Mouse (Mus musculus) embryonic facial prominence, embryonic 11.5 days (tissue): ENCODE data around the gene Suox. TPM values are rescaled to one million over a fixed set of nuclear protein-coding genes. Genes with fewer than 3 reads are reported as not detected.

Source experiments
- ATAC-seq: fragments of 200-750 bp; cut with Nextera tagmentation; replicated peaks from 2 replicates; pipeline ENCODE4 v1.8.0; 2017; ENCODE audit warnings: low read depth; ENCODE audit not compliant: insufficient number of reproducible peaks, low FRiP score, low TSS enrichment
- DNase-seq: peaks from one replicate; pipeline ENCODE4 v3.0.0-alpha.2; 2015; ENCODE audit warnings: low spot score
- H3K27ac ChIP-seq: fragments of 300-500 bp; sonication (generic); replicated peaks from 2 replicates; pipeline ENCODE4 v1.5.1; 2014; ENCODE audit warnings: mild to moderate bottlenecking, low read depth, low read length, control low read depth
- H3K27me3 ChIP-seq: fragments of 300-500 bp; sonication (generic); 2 replicates; pipeline ENCODE4 v1.6.1; 2014; ENCODE audit warnings: mild to moderate bottlenecking, low read length, moderate library complexity, mixed read lengths; ENCODE audit not compliant: control insufficient read depth, insufficient read depth
- H3K36me3 ChIP-seq: fragments of 300-500 bp; sonication (generic); replicated peaks from 2 replicates; pipeline ENCODE4 v1.6.1; 2014; ENCODE audit warnings: low read depth, mild to moderate bottlenecking, low read length, moderate library complexity, mixed read lengths; ENCODE audit not compliant: control insufficient read depth, insufficient read depth
- H3K4me1 ChIP-seq: fragments of 300-500 bp; sonication (generic); 2 replicates; pipeline ENCODE4 v1.6.1; 2014; ENCODE audit warnings: low read length, mixed read lengths; ENCODE audit not compliant: control insufficient read depth, insufficient read depth
- H3K4me2 ChIP-seq: fragments of 300-500 bp; sonication (generic); 2 replicates; pipeline ENCODE4 v1.6.1; 2014; ENCODE audit warnings: low read depth, mild to moderate bottlenecking, control low read depth, low read length, moderate library complexity
- H3K4me3 ChIP-seq: fragments of 300-500 bp; sonication (generic); 2 replicates; pipeline ENCODE4 v1.5.1; 2014; ENCODE audit warnings: low read depth, low read length, control low read depth
- H3K9ac ChIP-seq: fragments of 300-500 bp; sonication (generic); replicated peaks from 2 replicates; pipeline ENCODE4 v1.6.1; 2014; ENCODE audit warnings: mild to moderate bottlenecking, control low read depth, low read length
- H3K9me3 ChIP-seq: fragments of 300-500 bp; sonication (generic); replicated peaks from 2 replicates; pipeline ENCODE4 v1.6.1; 2016; ENCODE audit warnings: mild to moderate bottlenecking, low read length, inconsistent platforms, mixed read lengths; ENCODE audit not compliant: control insufficient read depth
- polyA plus RNA-seq: library from polyadenylated mRNA; unstranded; fragments of >200 nt; fragmentation: Nextera tagmentation; extraction: Ambion mirVana; gene quantifications from 2 replicates; pipeline ENCODE4 v1.2.1, GENCODE M21; 2014

Gene Suox
- polyA plus RNA-seq, 1 experiment from 2014 or later, result 12.2 TPM

- Histone ChIP-seq H3K4me1 (no peaks in the 10 kb centered on the region), H3K27ac (no peak overlapping the region), H3K4me3 (no peak overlapping the region), H3K4me2 (no peak overlapping the region), H3K27me3 (no peaks in the 10 kb centered on the region), H3K9me3 (no peaks in the 10 kb centered on the region), H3K9ac (no peak overlapping the region), H3K36me3 (peaks cover 8% of the 10 kb centered on the region)
- no peak for ATAC-seq
- no peak for DNase-seq
Measured at GRCm38 (mm10) chr10:128620241-128620640, 53.6 kb downstream of the Suox start.

Other genes starting within 250 kb of the Suox start
- 103 and 109 TPM in 2 replicates for gene Smarcc2, start 214.8 kb downstream of the Suox start, polyA plus RNA-seq
- gene Myl6, start 179.9 kb downstream of the Suox start, polyA plus RNA-seq, result 678 and 740 TPM in 2 replicates
- 2.3 and 2.9 TPM in 2 replicates for gene Myl6b, start 175.4 kb downstream of the Suox start, polyA plus RNA-seq
- 12.5 and 15.8 TPM in 2 replicates for gene Esyt1, start 148.2 kb downstream of the Suox start, polyA plus RNA-seq
- gene Zc3h10, start 126.3 kb downstream of the Suox start, polyA plus RNA-seq, result 13.6 and 15.0 TPM in 2 replicates
- gene Rpl41, start 124.8 kb downstream of the Suox start, polyA plus RNA-seq, result 3,098 and 3,409 TPM in 2 replicates
- 268 and 270 TPM in 2 replicates for gene Pa2g4, start 108.1 kb downstream of the Suox start, polyA plus RNA-seq
- gene Erbb3, start 84.4 kb downstream of the Suox start, polyA plus RNA-seq, result 10.2 and 10.6 TPM in 2 replicates
- 765 and 782 TPM in 2 replicates for gene Rps26, start 47.3 kb downstream of the Suox start, polyA plus RNA-seq
- gene Ikzf4, start 28.1 kb downstream of the Suox start, polyA plus RNA-seq, result 3.5 and 4.9 TPM in 2 replicates
- 71.6 and 74.3 TPM in 2 replicates for gene Rab5b, start 22.2 kb upstream of the Suox start, polyA plus RNA-seq
- gene Pmel, start 30.1 kb upstream of the Suox start, polyA plus RNA-seq, result 28.7 and 68.1 TPM in 2 replicates
- 135 and 146 TPM in 2 replicates for gene Cdk2, start 31.0 kb upstream of the Suox start, polyA plus RNA-seq
- gene Dgka, start 70.8 kb upstream of the Suox start, polyA plus RNA-seq, result 5.9 and 8.0 TPM in 2 replicates
- gene Pym1, start 73.8 kb upstream of the Suox start, polyA plus RNA-seq, result 45.9 TPM in 2 replicates
- gene Mmp19, start 116.8 kb upstream of the Suox start, polyA plus RNA-seq, result 0.21 and 0.24 TPM in 2 replicates
- 33.8 and 35.0 TPM in 2 replicates for gene Dnajc14, start 130.0 kb upstream of the Suox start, polyA plus RNA-seq
- gene Tmem198b, start 130.3 kb upstream of the Suox start, polyA plus RNA-seq, result 14.2 and 14.8 TPM in 2 replicates
- gene Sarnp, start 143.3 kb upstream of the Suox start, polyA plus RNA-seq, result 279 and 318 TPM in 2 replicates
- 47.7 and 48.0 TPM in 2 replicates for gene Ormdl2, start 147.6 kb upstream of the Suox start, polyA plus RNA-seq
- gene Gdf11, start 217.6 kb upstream of the Suox start, polyA plus RNA-seq, result 10.5 and 10.9 TPM in 2 replicates
- 324 and 334 TPM in 2 replicates for gene Cd63, start 226.9 kb upstream of the Suox start, polyA plus RNA-seq
- gene Rdh5, start 248.8 kb upstream of the Suox start, polyA plus RNA-seq, result 9.2 and 11.4 TPM in 2 replicates
- gene Bloc1s1, start 250.0 kb upstream of the Suox start, polyA plus RNA-seq, result 196 and 213 TPM in 2 replicates